Mouse (Mus musculus): ENCODE measurements around the gene Ppfibp1.

The Ppfibp1 gene

DNA sequence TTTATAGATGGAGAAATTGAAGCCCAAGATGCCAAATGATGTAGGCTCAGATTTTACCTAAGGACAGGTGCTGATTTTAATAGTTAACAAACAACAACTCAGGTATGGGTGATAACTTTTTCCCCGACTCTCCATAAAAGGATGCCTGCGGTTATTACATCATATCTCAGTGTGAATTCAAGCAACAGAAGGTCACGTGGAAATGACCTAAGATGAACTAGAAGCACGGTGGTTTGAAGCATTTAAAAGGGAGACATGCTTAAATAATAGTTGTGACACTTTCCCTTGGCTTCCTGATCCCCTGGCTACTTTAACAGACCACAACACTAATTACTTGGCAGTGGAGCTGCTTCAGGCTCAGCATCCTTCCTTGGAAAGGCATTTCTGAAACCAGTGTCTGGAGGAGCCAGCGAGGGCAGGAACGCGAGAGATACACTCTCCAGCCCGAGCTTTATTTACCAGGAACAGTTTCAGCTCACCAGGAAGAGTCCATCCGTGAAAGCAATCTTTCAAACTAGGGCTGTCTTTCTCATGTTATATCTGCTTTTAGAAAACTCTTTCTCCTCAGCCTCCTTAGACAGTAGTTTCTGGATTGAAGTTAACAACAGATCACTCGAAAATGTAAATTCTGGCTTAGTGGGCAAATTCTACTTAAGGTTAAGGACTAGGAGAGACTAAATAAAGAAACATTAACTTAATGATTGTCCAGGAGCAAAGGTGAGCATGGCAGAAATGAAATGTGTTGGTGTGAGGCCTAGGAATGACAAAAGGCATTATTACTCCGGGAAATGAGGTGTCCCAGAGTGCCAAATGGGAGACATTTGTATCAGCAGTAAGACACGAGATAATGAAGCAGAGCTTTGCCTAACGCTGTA, 6.2 kb upstream of the Ppfibp1 start:
- no peak for DNase-seq (ENCODE audit: low spot score in 2 of 2)

- no peak for DNase-seq (ENCODE audit: low spot score in 2 of 2)
These were observed 4.9 kb upstream of the Ppfibp1 start for GRCm38 (mm10) chr6:146883426-146883825.

DNA sequence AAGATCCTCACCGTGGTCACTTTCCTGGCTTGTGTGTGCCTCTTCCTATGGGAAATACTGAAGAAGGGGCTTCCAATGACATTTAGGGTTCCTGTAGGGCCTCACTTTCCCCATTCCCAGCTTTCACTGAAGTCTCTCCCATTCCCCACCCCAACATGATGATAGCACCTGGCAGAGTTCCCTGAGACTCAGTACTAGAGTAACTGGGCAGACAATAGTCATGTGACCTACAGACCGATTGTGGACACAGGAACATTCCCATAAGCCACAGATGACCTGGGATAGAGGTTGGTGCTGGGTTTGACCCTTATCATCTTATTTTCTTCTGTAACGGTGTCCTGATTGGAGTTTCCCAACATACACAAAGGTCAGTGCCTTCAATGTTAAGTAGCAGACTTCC, 4.1 kb upstream of the Ppfibp1 start:
- DNase-seq (ENCODE audit: low spot score in 2 of 2), result no peak

- no peak for DNase-seq (ENCODE audit: low spot score in 2 of 2)
These were observed 3.4 kb upstream of the Ppfibp1 start for GRCm38 (mm10) chr6:146884851-146885250.

GRCm38 (mm10) chr6:146888660-146889490, 588 bp downstream of the Ppfibp1 start:
- DNase-seq (ENCODE audit: low spot score in 2 of 2), result no peak

GRCm38 (mm10) chr6:146890215-146890614, 1.9 kb downstream of the Ppfibp1 start:
- DNase-seq (ENCODE audit: low spot score in 2 of 2), result no peak

DNA sequence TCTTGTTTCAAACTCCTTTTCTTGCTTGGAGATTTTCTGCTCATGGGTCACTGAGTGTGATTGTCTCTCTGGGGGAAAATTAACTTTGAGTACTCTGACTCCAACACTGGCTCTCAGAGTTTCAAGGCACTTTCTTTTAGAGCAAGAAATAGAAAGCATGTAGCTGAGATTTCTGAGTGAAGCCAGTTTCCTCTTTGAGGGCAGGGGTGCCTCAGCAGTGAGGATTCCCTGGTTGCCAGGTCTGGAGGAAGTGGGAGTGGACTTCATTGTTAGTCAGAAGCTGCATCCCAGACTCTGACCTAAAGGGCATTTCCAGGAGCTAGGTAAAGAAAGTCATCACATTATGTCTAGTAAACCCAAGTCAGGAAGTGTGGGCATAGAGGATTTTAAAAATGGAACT, 2.3 kb downstream of the Ppfibp1 start:
- no peak for DNase-seq (ENCODE audit: low spot score in 2 of 2)

GRCm38 (mm10) chr6:146893890-146894289, 5.6 kb downstream of the Ppfibp1 start:
- DNase-seq (ENCODE audit: low spot score in 2 of 2), result no peak

GRCm38 (mm10) chr6:146898709-146899108, 10.4 kb downstream of the Ppfibp1 start:
- no peak for DNase-seq (ENCODE audit: low spot score in 2 of 2)

DNA sequence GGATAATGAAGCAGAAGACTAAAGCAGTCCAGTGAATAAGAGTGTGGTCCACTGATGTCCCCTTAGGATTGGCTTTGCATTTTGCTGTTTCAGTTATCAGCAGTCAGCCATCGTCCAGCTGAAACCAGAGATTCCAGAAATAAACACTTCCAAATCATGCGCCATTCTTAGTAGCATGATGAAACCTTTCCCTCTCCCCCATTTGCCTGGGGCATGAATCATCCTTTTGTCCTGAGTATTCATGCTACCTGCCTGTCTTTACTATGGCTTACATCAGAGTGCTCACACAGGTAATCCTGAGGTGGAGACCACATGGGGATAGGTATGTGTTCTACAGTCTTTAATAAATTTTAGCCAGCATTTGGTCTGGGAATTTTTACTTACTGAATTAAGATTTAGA, 11.4 kb downstream of the Ppfibp1 start:
- no peak for DNase-seq (ENCODE audit: low spot score in 2 of 2)

GRCm38 (mm10) chr6:146901929-146902328, 13.6 kb downstream of the Ppfibp1 start:
- DNase-seq (ENCODE audit: low spot score in 2 of 2), result no peak

DNA sequence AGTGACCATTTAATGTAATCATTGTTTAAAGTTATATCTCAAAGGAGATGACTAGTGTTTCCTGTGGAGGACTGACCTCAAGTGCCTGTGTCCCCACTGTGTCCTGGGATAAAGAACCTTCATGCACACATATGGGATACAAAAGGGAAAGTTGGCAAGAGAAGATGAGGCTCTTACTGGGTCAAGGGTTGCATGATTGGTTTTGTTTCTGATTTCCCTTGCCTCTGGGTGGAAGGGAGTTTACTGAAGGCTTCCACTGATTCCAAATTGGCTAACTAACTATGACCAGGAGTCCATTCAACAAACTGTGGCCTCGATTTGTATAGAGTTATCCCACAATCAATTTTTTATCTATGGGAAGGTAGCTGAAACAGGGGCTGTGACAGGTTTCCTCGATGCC, 15.3 kb downstream of the Ppfibp1 start:
- DNase-seq (ENCODE audit: low spot score in 2 of 2), result no peak

GRCm38 (mm10) chr6:146904707-146905106, 16.4 kb downstream of the Ppfibp1 start:
- DNase-seq (ENCODE audit: low spot score in 2 of 2), result no peak

- DNase-seq (ENCODE audit: low spot score in 2 of 2), result no peak
These were observed 17.9 kb downstream of the Ppfibp1 start for GRCm38 (mm10) chr6:146906000-146906786.

GRCm38 (mm10) chr6:146907061-146907794, 18.9 kb downstream of the Ppfibp1 start:
- no peak for DNase-seq (ENCODE audit: low spot score in 2 of 2)

DNA sequence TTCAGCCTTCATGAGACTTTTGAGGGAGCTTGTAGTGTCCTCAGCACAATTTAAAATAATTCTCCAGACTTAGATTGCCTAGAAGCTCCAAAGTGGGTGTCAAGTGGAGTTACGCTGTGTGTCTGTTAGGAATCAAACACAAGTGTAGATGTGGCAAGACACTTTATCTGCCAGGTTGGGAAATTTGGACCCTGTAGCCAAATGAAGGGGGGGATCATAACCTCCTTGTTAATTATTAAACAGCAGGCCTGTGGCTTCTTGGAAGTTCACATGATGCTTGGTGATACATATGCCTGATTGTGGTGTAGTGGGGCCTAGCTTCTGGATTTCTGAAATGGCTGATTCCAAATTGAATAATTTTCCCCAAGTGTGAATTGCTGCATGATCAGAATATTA, 19.5 kb downstream of the Ppfibp1 start:
- DNase-seq (ENCODE audit: low spot score in 2 of 2), result no peak

DNA sequence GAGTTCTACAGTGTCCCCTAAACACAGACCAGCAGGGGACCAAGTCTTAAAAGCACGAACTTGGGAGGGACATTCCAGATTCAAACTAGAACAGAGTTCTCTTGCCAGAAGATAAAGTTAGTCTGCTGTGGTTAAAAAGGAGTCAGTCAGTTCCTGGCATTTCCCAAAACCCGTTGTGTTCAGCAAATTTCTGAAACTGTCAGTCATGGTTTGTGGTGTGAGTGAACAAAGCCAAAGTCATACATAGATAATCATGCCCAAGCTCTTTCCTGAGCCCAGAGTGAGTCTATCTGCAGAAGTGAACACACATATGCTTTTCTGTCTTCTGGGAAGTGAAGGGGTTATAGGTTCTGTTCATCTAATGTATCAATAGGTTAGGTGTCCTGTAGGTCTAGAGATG, 20.5 kb downstream of the Ppfibp1 start:
- no peak for DNase-seq (ENCODE audit: low spot score in 2 of 2)

- no peak for DNase-seq (ENCODE audit: low spot score in 2 of 2)
These were observed 21.6 kb downstream of the Ppfibp1 start for GRCm38 (mm10) chr6:146909725-146910489.

DNA sequence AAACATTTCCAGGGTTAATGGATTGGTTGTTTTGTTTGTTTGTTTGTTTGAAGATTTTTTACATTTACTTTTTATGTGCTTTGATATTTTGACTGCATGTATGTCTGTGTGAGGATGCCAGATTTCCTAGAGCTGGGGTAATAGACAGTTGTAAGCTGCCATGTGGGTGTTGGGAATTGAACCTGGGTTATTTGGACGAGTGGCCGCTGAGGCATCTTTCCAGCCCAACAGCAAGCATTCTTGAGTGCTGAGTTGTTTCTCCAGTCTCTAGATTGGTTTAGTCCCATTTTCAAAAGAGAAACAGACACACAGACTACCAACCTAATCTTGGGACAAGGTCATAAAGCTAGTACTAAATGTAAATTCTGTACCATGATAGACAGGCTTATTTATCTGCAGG, 22.5 kb downstream of the Ppfibp1 start:
- no peak for DNase-seq (ENCODE audit: low spot score in 2 of 2)

- DNase-seq (ENCODE audit: low spot score in 2 of 2), result no peak
These were observed 24.7 kb downstream of the Ppfibp1 start for GRCm38 (mm10) chr6:146912835-146913488.
